Mouse (Mus musculus) c-Kit-negative CD71-positive TER-119-positive erythroid progenitor cells, embryonic 14.5 days (primary cell): ENCODE results near the gene Gpr4.

Experiments used
- DNase-seq: peaks from one replicate; pipeline ENCODE4 v3.0.0-alpha.2; 2013; ENCODE audit warnings: low read depth, low spot score

The Gpr4 gene

GRCm38 (mm10) chr7:19257390-19258022 lies 45.2 kb downstream of the Gpr4 start:
- peak; percentile 89 for DNase-seq

DNA sequence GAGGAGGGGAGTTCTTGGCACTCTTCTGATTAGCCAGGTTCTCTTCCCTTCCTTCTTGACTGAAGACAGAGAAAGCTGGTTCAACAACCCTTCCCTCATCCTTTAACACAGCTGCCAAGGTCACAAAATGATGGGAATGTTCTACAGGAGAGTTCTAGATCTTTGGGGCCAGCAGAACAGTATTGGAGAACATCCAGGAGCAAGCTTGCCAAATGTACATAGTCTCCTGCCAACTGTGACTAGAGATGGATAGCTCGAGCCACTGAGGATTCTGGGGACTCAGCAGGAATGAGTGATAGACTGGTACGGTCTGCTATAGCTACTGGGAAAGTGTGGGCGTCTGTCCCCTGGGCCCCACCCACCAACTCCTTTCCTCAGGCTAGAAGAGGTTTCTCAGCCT lies 46.0 kb downstream of the Gpr4 start:
- no peak for DNase-seq

- DNase-seq, result no peak
Measured at GRCm38 (mm10) chr7:19265147-19265546, 52.8 kb downstream of the Gpr4 start.

DNA sequence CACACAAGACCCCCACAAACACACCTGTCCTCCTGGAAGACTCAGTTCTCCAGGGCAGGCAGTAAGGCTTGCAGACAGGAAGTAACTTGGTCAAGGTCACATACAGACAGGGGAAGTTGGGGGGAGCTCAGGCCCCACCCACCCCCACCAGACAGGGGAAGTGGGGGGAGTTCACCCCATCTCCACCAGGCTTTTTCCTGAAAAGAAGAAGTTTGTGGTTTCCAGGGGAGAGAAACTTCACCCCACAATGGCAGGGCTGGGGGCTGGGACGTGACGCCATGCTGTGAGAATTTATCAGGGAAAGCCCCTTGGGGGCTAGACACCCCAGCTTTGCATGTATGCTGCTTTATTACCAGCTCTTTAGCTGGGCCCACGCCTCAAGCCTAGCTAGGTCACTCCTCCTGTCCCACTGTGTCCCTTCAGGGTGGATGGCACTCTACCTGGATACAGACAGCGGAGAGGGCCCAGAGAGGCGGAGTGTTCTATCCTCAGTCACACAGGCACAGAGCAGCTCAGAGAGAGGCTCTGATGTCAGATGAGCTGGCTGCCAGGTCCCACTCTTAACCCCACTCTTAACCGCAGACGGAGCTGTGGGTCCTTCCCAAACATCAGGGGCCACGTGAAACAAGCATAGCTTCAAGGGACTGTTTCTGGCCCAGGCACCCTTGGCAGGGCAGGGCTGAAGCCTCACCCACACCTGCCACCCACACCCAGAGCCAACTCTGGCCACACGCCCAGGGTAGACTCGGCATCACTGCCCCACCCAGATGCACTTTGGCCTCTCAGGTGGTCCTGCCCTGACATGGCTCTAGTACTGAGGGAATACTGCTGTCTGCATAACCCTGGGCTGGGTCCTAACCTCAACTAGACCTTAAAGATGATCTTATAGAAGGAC lies 53.8 kb downstream of the Gpr4 start:
- DNase-seq, result no peak

- no peak for DNase-seq
Measured at GRCm38 (mm10) chr7:19267051-19267450, 54.7 kb downstream of the Gpr4 start.

DNA sequence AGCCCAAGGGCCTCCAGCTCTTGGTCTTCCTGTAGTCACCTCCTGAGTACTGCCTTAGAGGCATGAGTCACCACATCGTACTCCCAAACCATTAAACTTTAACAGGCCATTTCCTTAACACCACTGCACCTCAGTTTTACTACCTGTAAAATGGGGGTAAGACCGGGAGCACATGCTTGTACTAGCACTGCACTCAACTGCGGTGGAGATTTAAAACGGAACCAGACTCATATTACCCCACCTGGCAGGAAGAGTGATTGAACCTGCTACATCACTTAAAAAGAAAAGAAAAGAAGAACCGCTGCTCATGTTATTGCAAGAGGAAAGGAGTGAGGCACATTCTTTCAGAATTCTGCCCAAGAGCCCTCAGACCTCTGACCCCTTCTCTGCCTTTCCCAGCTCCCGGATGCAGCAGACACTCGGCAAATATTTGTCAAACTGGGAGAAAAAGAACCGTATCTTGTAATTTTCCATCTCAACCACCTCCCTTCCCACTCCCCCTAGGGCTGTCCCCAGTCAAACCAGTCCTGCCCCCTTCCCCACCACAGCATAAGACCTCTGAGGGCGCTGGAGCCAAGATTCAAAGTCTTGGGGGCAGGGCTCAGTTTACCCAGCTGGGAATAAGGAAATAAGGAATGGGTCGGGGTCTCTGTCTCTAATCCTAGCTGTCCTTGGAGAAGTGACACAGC lies 56.8 kb downstream of the Gpr4 start:
- no peak for DNase-seq

- no peak for DNase-seq
Measured at GRCm38 (mm10) chr7:19269721-19270441, 57.5 kb downstream of the Gpr4 start.

DNA sequence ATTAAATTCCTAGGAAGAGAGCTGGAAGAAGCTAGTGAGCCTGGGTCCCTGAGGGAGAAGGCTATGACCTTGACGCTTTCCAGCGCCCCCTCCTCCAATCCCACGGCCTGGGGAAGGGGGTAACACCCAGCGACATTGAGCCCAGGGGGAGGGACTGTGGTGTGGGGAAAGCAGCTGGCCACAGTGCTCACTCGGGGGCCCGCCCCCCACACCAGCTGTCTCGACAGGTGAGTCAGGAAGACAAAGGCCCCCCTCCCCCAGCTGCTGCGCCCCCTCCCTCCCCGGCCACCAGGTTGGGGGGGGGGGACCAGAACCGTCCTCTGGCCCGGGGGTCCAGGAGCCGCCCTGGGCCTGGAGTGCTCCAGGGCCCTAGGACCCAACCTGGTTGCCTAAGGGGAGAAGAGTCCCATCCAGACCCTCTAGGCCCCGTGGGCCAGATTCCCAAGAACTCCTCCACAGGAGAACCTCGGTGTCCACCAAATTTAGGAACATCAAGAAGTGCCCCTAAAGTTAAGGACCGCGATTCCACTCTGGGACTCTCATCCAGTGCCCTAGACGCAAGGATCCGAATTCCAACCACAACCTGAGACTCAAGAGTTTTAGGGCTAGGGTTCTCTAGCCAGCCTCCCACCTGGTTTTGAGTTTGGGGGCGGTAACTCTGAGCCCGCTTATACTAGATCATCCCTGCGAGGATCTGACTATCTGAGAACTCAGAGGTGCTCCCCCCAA lies 58.3 kb downstream of the Gpr4 start:
- no peak for DNase-seq

DNA sequence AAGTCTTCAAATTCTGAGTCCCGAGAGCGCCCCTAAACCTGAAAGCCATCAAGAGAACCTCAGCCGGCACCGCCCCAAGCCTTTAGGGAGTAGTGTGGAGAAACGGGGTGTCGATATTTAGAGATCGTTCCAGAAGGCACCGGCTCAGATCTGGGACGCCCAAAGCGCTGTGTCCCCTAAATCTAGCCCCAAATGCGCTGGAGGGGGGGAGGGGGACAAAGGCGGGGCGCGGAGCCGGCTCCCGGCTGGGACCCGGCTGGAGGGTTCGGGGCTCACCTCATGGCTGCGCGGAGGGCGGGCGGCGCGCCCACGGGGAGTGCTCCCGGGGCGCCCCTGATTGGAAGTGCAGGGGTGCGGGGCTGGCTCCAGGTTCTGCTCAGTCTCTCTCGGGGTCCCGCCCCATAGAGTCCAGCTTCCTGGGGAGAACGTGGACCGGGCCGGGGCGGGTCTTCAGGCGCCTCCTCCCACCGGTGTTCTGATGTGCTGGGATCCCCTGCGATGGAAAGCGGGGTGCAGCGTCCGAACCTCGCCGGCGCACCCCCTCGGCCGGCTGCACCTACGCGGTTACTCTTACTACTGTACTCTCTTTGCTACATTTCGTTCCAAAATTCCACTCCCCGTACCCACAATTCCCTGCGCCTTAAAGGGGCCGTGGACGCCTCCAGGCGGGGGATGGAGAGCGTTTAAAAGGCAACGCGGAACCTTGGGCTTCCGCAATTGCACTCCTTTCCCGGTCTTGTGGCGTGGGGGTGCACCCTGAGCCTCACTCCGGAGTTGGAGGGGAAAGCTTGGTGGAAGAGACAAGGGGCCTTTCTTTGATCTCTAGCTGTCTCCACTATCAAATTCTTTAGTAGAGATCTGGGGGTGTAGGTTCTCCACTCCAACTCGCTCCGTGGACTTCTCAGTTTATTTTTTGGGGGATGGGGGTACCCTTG lies 59.2 kb downstream of the Gpr4 start, which contains the start of gene Vasp:
TSS of gene Vasp (minus strand) at position 580 of the 935 bp plus-strand sequence.
- DNase-seq, result peak; percentile 74

- DNase-seq, result no peak
Measured at GRCm38 (mm10) chr7:19272173-19272764, 59.9 kb downstream of the Gpr4 start.
